Mouse (Mus musculus): ENCODE data around the gene Pofut1. TPM values are rescaled to one million over a fixed set of nuclear protein-coding genes. Genes with fewer than 3 reads are reported as not detected.

Pofut1 gene
- polyA plus RNA-seq, 1 experiment from 2014 or later, result 9.0 TPM

GRCm38 (mm10) chr2:153218516-153218915, 22.8 kb upstream of the Pofut1 start:
- Histone ChIP-seq H3K9ac (no peak overlapping the region), H3K36me3 (no peaks in the 10 kb centered on the region), H3K27ac (no peak overlapping the region), H3K9me3 (no peaks in the 10 kb centered on the region), H3K27me3 (replicated peaks) (no peaks in the 10 kb centered on the region), H3K4me3 (replicated peaks) (no peak overlapping the region), H3K4me2 (no peak overlapping the region), H3K4me1 (no peaks in the 10 kb centered on the region)
- ATAC-seq (ENCODE audit: insufficient read depth, low FRiP score, low read depth), result no peak
- 76% methylated on average over 3 of the region's 3 CpGs for WGBS

- Histone ChIP-seq H3K27me3 (replicated peaks) (no peaks in the 10 kb centered on the region), H3K4me2 (no peak overlapping the region), H3K27ac (no peak overlapping the region), H3K9ac (no peak overlapping the region), H3K9me3 (no peaks in the 10 kb centered on the region), H3K4me1 (no peaks in the 10 kb centered on the region), H3K36me3 (no peaks in the 10 kb centered on the region), H3K4me3 (replicated peaks) (no peak overlapping the region)
- 75% methylated on average over 4 of the region's 4 CpGs for WGBS
- peak; percentile 77; the same call in 1 of the 2 replicates for ATAC-seq (ENCODE audit: insufficient read depth, low FRiP score, low read depth)
Measured at GRCm38 (mm10) chr2:153221620-153222019, 19.7 kb upstream of the Pofut1 start.

GRCm38 (mm10) chr2:153222130-153222529, 19.2 kb upstream of the Pofut1 start:
- Histone ChIP-seq H3K9ac (no peak overlapping the region), H3K4me3 (replicated peaks) (no peak overlapping the region), H3K4me2 (no peak overlapping the region), H3K27me3 (replicated peaks) (no peaks in the 10 kb centered on the region), H3K27ac (no peak overlapping the region), H3K4me1 (no peaks in the 10 kb centered on the region), H3K36me3 (no peaks in the 10 kb centered on the region), H3K9me3 (no peaks in the 10 kb centered on the region)
- no peak for ATAC-seq (ENCODE audit: insufficient read depth, low FRiP score, low read depth)

- H3K27ac ChIP-seq, result no peak overlapping the region
- ATAC-seq (ENCODE audit: insufficient read depth, low FRiP score, low read depth), result no peak
- H3K9me3 ChIP-seq, result no peaks in the 10 kb centered on the region
- H3K36me3 ChIP-seq, result no peaks in the 10 kb centered on the region
- no peaks in the 10 kb centered on the region for H3K27me3 ChIP-seq (replicated peaks)
- no peak overlapping the region for H3K4me3 ChIP-seq (replicated peaks)
- H3K4me2 ChIP-seq, result no peak overlapping the region
- WGBS, result 86% methylated on average over 2 of the region's 2 CpGs
- no peak overlapping the region for H3K9ac ChIP-seq
- H3K4me1 ChIP-seq, result no peaks in the 10 kb centered on the region
Measured at GRCm38 (mm10) chr2:153222566-153222965, 18.8 kb upstream of the Pofut1 start.

- peaks cover 17% of the 10 kb centered on the region; the same call in 1 of the 2 replicates for H3K36me3 ChIP-seq
- peak within 1 kb of the TSS; percentile 53 for H3K9ac ChIP-seq
- peak within 1 kb of the TSS; percentile 4 for H3K27ac ChIP-seq
- peak; percentile 27; the same call in 1 of the 2 replicates for ATAC-seq (ENCODE audit: insufficient read depth, low FRiP score, low read depth)
- H3K4me2 ChIP-seq, result peak within 1 kb of the TSS; percentile 83
- no peaks in the 10 kb centered on the region for H3K4me1 ChIP-seq
- H3K9me3 ChIP-seq, result no peaks in the 10 kb centered on the region
- H3K27me3 ChIP-seq (replicated peaks), result no peaks in the 10 kb centered on the region
- 3% methylated on average over 31 of the region's 31 CpGs for WGBS
- H3K4me3 ChIP-seq (replicated peaks), result peak within 1 kb of the TSS; percentile 58
Measured at GRCm38 (mm10) chr2:153224946-153225594, 16.3 kb upstream of the Pofut1 start, which contains the start of gene Tspyl3. TSS of gene Tspyl3 (minus strand) at chr2:153225441.

GRCm38 (mm10) chr2:153225595-153225953, 15.8 kb upstream of the Pofut1 start:
- Histone ChIP-seq H3K27ac (peak overlapping the region; percentile 4), H3K27me3 (replicated peaks) (no peaks in the 10 kb centered on the region), H3K4me3 (replicated peaks) (peak overlapping the region; percentile 58), H3K36me3 (peaks cover 22% of the 10 kb centered on the region), H3K9ac (no peak overlapping the region), H3K4me2 (peak overlapping the region; percentile 83), H3K9me3 (no peaks in the 10 kb centered on the region), H3K4me1 (no peaks in the 10 kb centered on the region)
- no peak for ATAC-seq (ENCODE audit: insufficient read depth, low FRiP score, low read depth)
- WGBS, result 7% methylated on average over 3 of the region's 3 CpGs

GRCm38 (mm10) chr2:153227959-153228358, 13.4 kb upstream of the Pofut1 start:
- no peak overlapping the region for H3K27ac ChIP-seq
- H3K9me3 ChIP-seq, result no peaks in the 10 kb centered on the region
- H3K36me3 ChIP-seq, result peaks cover 44% of the 10 kb centered on the region
- H3K4me2 ChIP-seq, result no peak overlapping the region
- no peak overlapping the region for H3K4me3 ChIP-seq (replicated peaks)
- H3K4me1 ChIP-seq, result no peaks in the 10 kb centered on the region
- 82% methylated on average over 4 of the region's 4 CpGs for WGBS
- ATAC-seq (ENCODE audit: insufficient read depth, low FRiP score, low read depth), result peak; percentile 71; the same call in 1 of the 2 replicates
- no peaks in the 10 kb centered on the region for H3K27me3 ChIP-seq (replicated peaks)
- H3K9ac ChIP-seq, result no peak overlapping the region

GRCm38 (mm10) chr2:153228523-153228922, 12.8 kb upstream of the Pofut1 start:
- H3K27me3 ChIP-seq (replicated peaks), result no peaks in the 10 kb centered on the region
- H3K9me3 ChIP-seq, result no peaks in the 10 kb centered on the region
- no peak overlapping the region for H3K4me2 ChIP-seq
- 75% methylated on average over 5 of the region's 5 CpGs for WGBS
- H3K27ac ChIP-seq, result no peak overlapping the region
- no peak overlapping the region for H3K4me3 ChIP-seq (replicated peaks)
- H3K9ac ChIP-seq, result no peak overlapping the region
- H3K4me1 ChIP-seq, result no peaks in the 10 kb centered on the region
- peaks cover 47% of the 10 kb centered on the region for H3K36me3 ChIP-seq
- no peak for ATAC-seq (ENCODE audit: insufficient read depth, low FRiP score, low read depth)

- Histone ChIP-seq H3K9ac (no peak overlapping the region), H3K4me3 (replicated peaks) (no peak overlapping the region), H3K27me3 (replicated peaks) (no peaks in the 10 kb centered on the region), H3K27ac (peak overlapping the region; percentile 96), H3K4me1 (peaks cover 20% of the 10 kb centered on the region), H3K4me2 (0 out of 2 replicates have a peak overlapping the region, but pooled peaks have one; percentile 17), H3K36me3 (peaks cover 20% of the 10 kb centered on the region), H3K9me3 (no peaks in the 10 kb centered on the region)
- 64% methylated on average over 4 of the region's 4 CpGs for WGBS
- ATAC-seq (ENCODE audit: insufficient read depth, low FRiP score, low read depth), result no peak
Measured at GRCm38 (mm10) chr2:153237193-153237592, 4.1 kb upstream of the Pofut1 start.

- H3K27ac ChIP-seq, result peak overlapping the region; percentile 96
- H3K4me1 ChIP-seq, result peaks cover 20% of the 10 kb centered on the region
- no peak overlapping the region; the same call in 1 of the 2 replicates for H3K4me3 ChIP-seq (replicated peaks)
- WGBS, result 65% methylated on average over 4 of the region's 4 CpGs
- peak overlapping the region; percentile 17; the same call in 1 of the 2 replicates for H3K4me2 ChIP-seq
- H3K9me3 ChIP-seq, result no peaks in the 10 kb centered on the region
- no peak for ATAC-seq (ENCODE audit: insufficient read depth, low FRiP score, low read depth)
- no peak overlapping the region for H3K9ac ChIP-seq
- H3K27me3 ChIP-seq (replicated peaks), result no peaks in the 10 kb centered on the region
- H3K36me3 ChIP-seq, result peaks cover 16% of the 10 kb centered on the region
Measured at GRCm38 (mm10) chr2:153237891-153238290, 3.4 kb upstream of the Pofut1 start.

GRCm38 (mm10) chr2:153238406-153238805, 2.9 kb upstream of the Pofut1 start:
- H3K36me3 ChIP-seq, result peaks cover 13% of the 10 kb centered on the region
- H3K27me3 ChIP-seq (replicated peaks), result no peaks in the 10 kb centered on the region
- no peak overlapping the region for H3K9ac ChIP-seq
- WGBS, result 53% methylated on average over 2 of the region's 2 CpGs
- no peaks in the 10 kb centered on the region for H3K9me3 ChIP-seq
- ATAC-seq (ENCODE audit: insufficient read depth, low FRiP score, low read depth), result no peak
- H3K27ac ChIP-seq, result peak overlapping the region; percentile 96
- peaks cover 20% of the 10 kb centered on the region for H3K4me1 ChIP-seq
- H3K4me2 ChIP-seq, result peak overlapping the region; percentile 80
- no peak overlapping the region for H3K4me3 ChIP-seq (replicated peaks)

- Histone ChIP-seq H3K9me3 (no peaks in the 10 kb centered on the region), H3K9ac (peak overlapping the region; percentile 6; the same call in 1 of the 2 replicates), H3K27ac (peak overlapping the region; percentile 96), H3K4me2 (peak overlapping the region; percentile 80), H3K36me3 (peaks cover 7% of the 10 kb centered on the region), H3K27me3 (replicated peaks) (no peaks in the 10 kb centered on the region), H3K4me1 (peaks cover 20% of the 10 kb centered on the region), H3K4me3 (replicated peaks) (peak overlapping the region; percentile 98)
- ATAC-seq (ENCODE audit: insufficient read depth, low FRiP score, low read depth), result no peak
- WGBS, result 45% methylated on average over 7 of the region's 7 CpGs
Measured at GRCm38 (mm10) chr2:153239021-153239859, 2.1 kb upstream of the Pofut1 start.

All from stomach, embryonic 15.5 days (tissue).